In genomic region chr15:78851505-78852153, GRCm38 (mm10) we compare ENCODE assay signal across 9 mouse cellular contexts. TPM values are rescaled to one million over a fixed set of nuclear protein-coding genes. Genes with fewer than 3 reads are reported as not detected.
A peak's percentile ranks its signal among the peaks of the same experiment; 100 is the strongest.
DNase-seq lines count a peak whose midpoint lies in the region; ATAC-seq and TF ChIP-seq lines count a peak whose summit lies in the region.
"Had no signal": no experiment of that assay in that cellular context is flagged by ENCODE, and none has a peak within 500 bp of the region (broad histone marks: within the 10 kb centered on the region; RNA-seq: fewer than 3 reads in every experiment).

No protein-coding gene starts in this region.

- H3K4me3 ChIP-seq in forebrain, embryonic 12.5 days (replicated peaks): no peak overlapping the region
- H3K4me3 ChIP-seq in heart, postnatal 0 days (ENCODE audit: low read depth, low read length): no peak overlapping the region
- no peak overlapping the region for H3K4me3 ChIP-seq in liver, embryonic 14.5 days (ENCODE audit: insufficient read depth in 1 of 2, low read depth in 2 of 2, low read length in 2 of 2)
- no peak overlapping the region for H3K4me3 ChIP-seq in neural tube, embryonic 11.5 days (ENCODE audit: low read depth, low read length)
- no peak overlapping the region for H3K4me3 ChIP-seq in stomach, embryonic 16.5 days (replicated peaks; ENCODE audit: low read length)
- H3K4me3 ChIP-seq: erythroblast, embryonic 14.5 days had no signal

- H3K36me3 ChIP-seq in forebrain, embryonic 12.5 days (replicated peaks): no peaks in the 10 kb centered on the region
- peaks cover 28% of the 10 kb centered on the region for H3K36me3 ChIP-seq in heart, postnatal 0 days (replicated peaks; ENCODE audit: control insufficient read depth, insufficient read depth, low read length)
- no peaks in the 10 kb centered on the region for H3K36me3 ChIP-seq in liver, embryonic 14.5 days (replicated peaks; ENCODE audit: control insufficient read depth, insufficient read depth, low read depth)
- no peaks in the 10 kb centered on the region for H3K36me3 ChIP-seq in neural tube, embryonic 11.5 days (ENCODE audit: control insufficient read depth, insufficient read depth, low read length)
- H3K36me3 ChIP-seq in stomach, embryonic 16.5 days (ENCODE audit: control insufficient read depth, insufficient read depth, low read length): peaks cover 12% of the 10 kb centered on the region; the same call in 1 of the 2 replicates

- no peak overlapping the region for H3K27ac ChIP-seq in forebrain, embryonic 12.5 days
- peak overlapping the region; percentile 49; the same call in 1 of the 2 replicates for H3K27ac ChIP-seq in heart, postnatal 0 days (ENCODE audit: low read depth)
- H3K27ac ChIP-seq in liver, embryonic 14.5 days: no peak overlapping the region
- no peak overlapping the region for H3K27ac ChIP-seq in neural tube, embryonic 11.5 days (ENCODE audit: low read depth, low read length)
- H3K27ac ChIP-seq in stomach, embryonic 16.5 days (ENCODE audit: low read length): peak overlapping the region; percentile 91

- H3K9me3 ChIP-seq in forebrain, embryonic 12.5 days: no peaks in the 10 kb centered on the region
- no peaks in the 10 kb centered on the region for H3K9me3 ChIP-seq in heart, postnatal 0 days (replicated peaks; ENCODE audit: control insufficient read depth, low read length)
- no peaks in the 10 kb centered on the region for H3K9me3 ChIP-seq in liver, embryonic 14.5 days (ENCODE audit: control insufficient read depth, low read length)
- no peaks in the 10 kb centered on the region for H3K9me3 ChIP-seq in neural tube, embryonic 11.5 days (ENCODE audit: control insufficient read depth, low read length)
- no peaks in the 10 kb centered on the region for H3K9me3 ChIP-seq in stomach, embryonic 16.5 days (replicated peaks; ENCODE audit: control insufficient read depth, low read length)

- peak overlapping the region; percentile 24 for H3K4me2 ChIP-seq in forebrain, embryonic 12.5 days
- H3K4me2 ChIP-seq in heart, postnatal 0 days (ENCODE audit: low read depth, low read length): no peak overlapping the region
- peak overlapping the region; percentile 36 for H3K4me2 ChIP-seq in liver, embryonic 14.5 days (ENCODE audit: low read depth)
- no peak overlapping the region; the same call in 1 of the 2 replicates for H3K4me2 ChIP-seq in neural tube, embryonic 11.5 days (ENCODE audit: low read depth)
- H3K4me2 ChIP-seq in stomach, embryonic 16.5 days (ENCODE audit: low read depth, low read length): peak overlapping the region; percentile 37; the same call in 1 of the 2 replicates

- peaks cover 25% of the 10 kb centered on the region for H3K27me3 ChIP-seq in forebrain, embryonic 12.5 days
- no peaks in the 10 kb centered on the region for H3K27me3 ChIP-seq in heart, postnatal 0 days (ENCODE audit: control insufficient read depth, insufficient read depth, low read length)
- peaks cover 4% of the 10 kb centered on the region; the same call in 1 of the 2 replicates for H3K27me3 ChIP-seq in liver, embryonic 14.5 days (ENCODE audit: control insufficient read depth, insufficient read depth, low read length)
- no peaks in the 10 kb centered on the region for H3K27me3 ChIP-seq in neural tube, embryonic 11.5 days (ENCODE audit: control insufficient read depth, insufficient read depth, low read length)
- H3K27me3 ChIP-seq in stomach, embryonic 16.5 days (ENCODE audit: control insufficient read depth, insufficient read depth, low read length): no peaks in the 10 kb centered on the region

- no peak overlapping the region for H3K9ac ChIP-seq in forebrain, embryonic 12.5 days
- H3K9ac ChIP-seq in heart, postnatal 0 days (replicated peaks; ENCODE audit: low read depth, low read length): no peak overlapping the region
- no peak overlapping the region for H3K9ac ChIP-seq in liver, embryonic 14.5 days (replicated peaks)
- H3K9ac ChIP-seq in neural tube, embryonic 11.5 days (ENCODE audit: low read length): no peak overlapping the region
- H3K9ac ChIP-seq in stomach, embryonic 16.5 days (ENCODE audit: low read length): peak overlapping the region; percentile 42; the same call in 1 of the 2 replicates

- peak; percentile 87 for TF ChIP-seq CTCF in heart, postnatal 0 days (IDR thresholded peaks at IDR 0.05; ENCODE audit: low read depth)
- peak; percentile 98 for TF ChIP-seq CTCF in liver, embryonic 14.5 days (IDR thresholded peaks at IDR 0.05; ENCODE audit: low read depth)

- H3K4me1 ChIP-seq in forebrain, embryonic 12.5 days: peaks cover 6% of the 10 kb centered on the region; the same call in 1 of the 2 replicates
- no peaks in the 10 kb centered on the region for H3K4me1 ChIP-seq in heart, postnatal 0 days (ENCODE audit: control insufficient read depth, insufficient read depth)
- peaks cover 12 to 13% of the 10 kb centered on the region in 2 experiments for H3K4me1 ChIP-seq in liver, embryonic 14.5 days (replicated peaks; ENCODE audit: control insufficient read depth in 2 of 2, insufficient read depth in 2 of 2, low read length in 1 of 2)
- no peaks in the 10 kb centered on the region for H3K4me1 ChIP-seq in neural tube, embryonic 11.5 days (ENCODE audit: control insufficient read depth, insufficient read depth, low read length)
- peaks cover 34% of the 10 kb centered on the region for H3K4me1 ChIP-seq in stomach, embryonic 16.5 days (ENCODE audit: control insufficient read depth, insufficient read depth, low read length)

- TF ChIP-seq EP300 in heart, postnatal 0 days (IDR thresholded peaks at IDR 0.05; ENCODE audit: low read depth): 0 out of 2 replicates have a peak, but pooled peaks have one; percentile 14
- no peak for TF ChIP-seq EP300 in liver, embryonic 14.5 days (IDR thresholded peaks at IDR 0.05; ENCODE audit: low read depth)

- 18% methylated on average over 13 of the region's 13 CpGs for WGBS in forebrain, embryonic 12.5 days
- 11% methylated on average over 13 of the region's 13 CpGs for WGBS in heart, postnatal 0 days
- 5% methylated on average over 13 of the region's 13 CpGs for WGBS in liver, embryonic 14.5 days (ENCODE audit: insufficient replicate concordance)
- WGBS in neural tube, embryonic 11.5 days: 19% methylated on average over 13 of the region's 13 CpGs
- 8% methylated on average over 13 of the region's 13 CpGs for WGBS in stomach, embryonic 16.5 days

- ATAC-seq in CD4-positive, CD25-positive, alpha-beta regulatory T cell, adult 4 months: peak; percentile 97
- peak; percentile 81 for ATAC-seq in forebrain, embryonic 12.5 days (ENCODE audit: low FRiP score)
- peak; percentile 85 for ATAC-seq in heart, postnatal 0 days (ENCODE audit: insufficient read depth, low read depth)
- peak; percentile 81 for ATAC-seq in liver, embryonic 14.5 days (ENCODE audit: insufficient read depth)
- ATAC-seq in neural tube, embryonic 11.5 days (ENCODE audit: insufficient read depth, low FRiP score, low TSS enrichment): peak; percentile 74
- peak; percentile 76 for ATAC-seq in stomach, embryonic 16.5 days (ENCODE audit: insufficient read depth, low FRiP score)

- DNase-seq in c-Kit-positive CD71-negative TER-119-negative erythroid progenitor cells, embryonic 14.5 days (ENCODE audit: low read depth): peak; percentile 93
- peak; percentile 90 for DNase-seq in heart, postnatal 0 days (ENCODE audit: low spot score)
- peak; percentile 94 to 97 for DNase-seq in kidney, postnatal 36 days
- peak; percentile 86 to 91 (median 88) for DNase-seq in liver, embryonic 14.5 days (ENCODE audit: low read depth in 3 of 3, low spot score in 3 of 3)
- peak; percentile 89 for DNase-seq in neural tube, embryonic 11.5 days (ENCODE audit: low spot score)

RNA-seq across cellular contexts. Expression of gene Lgals2, which starts 3.7 kb away (rescaled TPM):
- polyA plus RNA-seq in CD4-positive, CD25-positive, alpha-beta regulatory T cell, adult 4 months (2017; shearing (Covaris generic)): not detected
- not detected in 2 replicates for polyA plus RNA-seq in forebrain, embryonic 12.5 days (2016; fragmentation: Nextera tagmentation; extraction: Ambion mirVana)
- total RNA-seq in heart, postnatal 0 days (2014; rRNA removed; ENCODE audit: low replicate concordance): 4.6 TPM in 1 of 2 replicates, not detected in the other
- 0.27 and 0.36 TPM in 2 replicates for polyA plus RNA-seq in heart, postnatal 0 days (2015; fragmentation: Nextera tagmentation; extraction: Ambion mirVana)
- polyA plus RNA-seq in liver, embryonic 14.5 days (2012; rRNA removed): 8.7 and 9.8 TPM in 2 replicates
- polyA plus RNA-seq in liver, embryonic 14.5 days (2014; fragmentation: Nextera tagmentation; extraction: Ambion mirVana): 14.0 and 15.0 TPM in 2 replicates
- not detected in 2 replicates for polyA plus RNA-seq in neural tube, embryonic 11.5 days (2014; fragmentation: Nextera tagmentation; extraction: Ambion mirVana)
- polyA plus RNA-seq in stomach, embryonic 16.5 days (2015; fragmentation: Nextera tagmentation; extraction: Ambion mirVana): 86.6 and 122 TPM in 2 replicates
- polyA plus RNA-seq: erythroblast, embryonic 14.5 days had no signal

RNA-seq across cellular contexts. Expression of gene Cdc42ep1, which starts 9.2 kb away (rescaled TPM):
- not detected for polyA plus RNA-seq in CD4-positive, CD25-positive, alpha-beta regulatory T cell, adult 4 months (2017; shearing (Covaris generic))
- polyA plus RNA-seq in forebrain, embryonic 12.5 days (2016; fragmentation: Nextera tagmentation; extraction: Ambion mirVana): 7.7 and 8.4 TPM in 2 replicates
- total RNA-seq in heart, postnatal 0 days (2014; rRNA removed; ENCODE audit: low replicate concordance): 44.7 and 52.5 TPM in 2 replicates
- 27.1 and 27.4 TPM in 2 replicates for polyA plus RNA-seq in heart, postnatal 0 days (2015; fragmentation: Nextera tagmentation; extraction: Ambion mirVana)
- polyA plus RNA-seq in liver, embryonic 14.5 days (2012; rRNA removed): 8.1 and 10.1 TPM in 2 replicates
- polyA plus RNA-seq in liver, embryonic 14.5 days (2014; fragmentation: Nextera tagmentation; extraction: Ambion mirVana): 7.8 and 8.6 TPM in 2 replicates
- 14.0 and 15.1 TPM in 2 replicates for polyA plus RNA-seq in neural tube, embryonic 11.5 days (2014; fragmentation: Nextera tagmentation; extraction: Ambion mirVana)
- polyA plus RNA-seq in stomach, embryonic 16.5 days (2015; fragmentation: Nextera tagmentation; extraction: Ambion mirVana): 47.9 and 52.2 TPM in 2 replicates

RNA-seq across cellular contexts. Expression of gene Gga1, which starts 25.4 kb away (rescaled TPM):
- 10 to 100 TPM; 14.3 to 17.1 TPM for polyA plus RNA-seq in CD4-positive, CD25-positive, alpha-beta regulatory T cell, adult 4 months (2017; shearing (Covaris generic))
- polyA plus RNA-seq in forebrain, embryonic 12.5 days (2016; fragmentation: Nextera tagmentation; extraction: Ambion mirVana): 53.6 and 56.4 TPM in 2 replicates
- total RNA-seq in heart, postnatal 0 days (2014; rRNA removed; ENCODE audit: low replicate concordance): 32.4 and 40.5 TPM in 2 replicates
- polyA plus RNA-seq in heart, postnatal 0 days (2015; fragmentation: Nextera tagmentation; extraction: Ambion mirVana): 30.1 and 32.4 TPM in 2 replicates
- polyA plus RNA-seq in liver, embryonic 14.5 days (2012; rRNA removed): 16.6 and 19.1 TPM in 2 replicates
- 13.6 and 15.6 TPM in 2 replicates for polyA plus RNA-seq in liver, embryonic 14.5 days (2014; fragmentation: Nextera tagmentation; extraction: Ambion mirVana)
- 36.4 and 37.0 TPM in 2 replicates for polyA plus RNA-seq in neural tube, embryonic 11.5 days (2014; fragmentation: Nextera tagmentation; extraction: Ambion mirVana)
- 48.4 and 51.4 TPM in 2 replicates for polyA plus RNA-seq in stomach, embryonic 16.5 days (2015; fragmentation: Nextera tagmentation; extraction: Ambion mirVana)

RNA-seq across cellular contexts. Expression of gene Gm49510, which starts 47.8 kb away (rescaled TPM):
- not detected for polyA plus RNA-seq in CD4-positive, CD25-positive, alpha-beta regulatory T cell, adult 4 months (2017; shearing (Covaris generic))
- polyA plus RNA-seq in forebrain, embryonic 12.5 days (2016; fragmentation: Nextera tagmentation; extraction: Ambion mirVana): 0.18 TPM in 1 of 2 replicates, not detected in the other
- total RNA-seq in heart, postnatal 0 days (2014; rRNA removed; ENCODE audit: low replicate concordance): 0.73 TPM in 1 of 2 replicates, not detected in the other
- polyA plus RNA-seq in heart, postnatal 0 days (2015; fragmentation: Nextera tagmentation; extraction: Ambion mirVana): 0.08 and 0.18 TPM in 2 replicates
- polyA plus RNA-seq in liver, embryonic 14.5 days (2012; rRNA removed): 0.03 and 0.17 TPM in 2 replicates
- polyA plus RNA-seq in liver, embryonic 14.5 days (2014; fragmentation: Nextera tagmentation; extraction: Ambion mirVana): 0.10 and 0.13 TPM in 2 replicates
- polyA plus RNA-seq in neural tube, embryonic 11.5 days (2014; fragmentation: Nextera tagmentation; extraction: Ambion mirVana): 0.27 TPM in 1 of 2 replicates, not detected in the other
- polyA plus RNA-seq in stomach, embryonic 16.5 days (2015; fragmentation: Nextera tagmentation; extraction: Ambion mirVana): 0.32 and 0.46 TPM in 2 replicates

RNA-seq across cellular contexts. Expression of gene Sh3bp1, which starts 47.9 kb away (rescaled TPM):
- 10 to 100 TPM; 49.5 to 59.0 TPM for polyA plus RNA-seq in CD4-positive, CD25-positive, alpha-beta regulatory T cell, adult 4 months (2017; shearing (Covaris generic))
- 10.3 TPM in 2 replicates for polyA plus RNA-seq in forebrain, embryonic 12.5 days (2016; fragmentation: Nextera tagmentation; extraction: Ambion mirVana)
- 9.8 and 11.7 TPM in 2 replicates for total RNA-seq in heart, postnatal 0 days (2014; rRNA removed; ENCODE audit: low replicate concordance)
- polyA plus RNA-seq in heart, postnatal 0 days (2015; fragmentation: Nextera tagmentation; extraction: Ambion mirVana): 6.4 and 7.0 TPM in 2 replicates
- polyA plus RNA-seq in liver, embryonic 14.5 days (2012; rRNA removed): 22.2 and 23.2 TPM in 2 replicates
- 13.3 and 15.3 TPM in 2 replicates for polyA plus RNA-seq in liver, embryonic 14.5 days (2014; fragmentation: Nextera tagmentation; extraction: Ambion mirVana)
- polyA plus RNA-seq in neural tube, embryonic 11.5 days (2014; fragmentation: Nextera tagmentation; extraction: Ambion mirVana): 14.4 and 15.3 TPM in 2 replicates
- 42.1 and 44.5 TPM in 2 replicates for polyA plus RNA-seq in stomach, embryonic 16.5 days (2015; fragmentation: Nextera tagmentation; extraction: Ambion mirVana)

Comparison
In these comparisons a context has a peak if more than half of its experiments do, and no peak if none do; other contexts are left out.
1. H3K27ac ChIP-seq: peak in heart, postnatal 0 days (single experiment) and stomach, embryonic 16.5 days (single experiment); none in forebrain, embryonic 12.5 days (single experiment), liver, embryonic 14.5 days (single experiment) and neural tube, embryonic 11.5 days (single experiment).
2. H3K4me2 ChIP-seq: peak in forebrain, embryonic 12.5 days (single experiment), liver, embryonic 14.5 days (single experiment) and stomach, embryonic 16.5 days (single experiment); none in heart, postnatal 0 days (single experiment) and neural tube, embryonic 11.5 days (single experiment).
3. Peak in every context shown above with its lines, with median percentiles within 50 percentile points of each other: ATAC-seq and DNase-seq.